Mouse (Mus musculus) CH12.LX (cell line): ENCODE data around the gene Acaa1b.

Source experiments
- E2F4 ChIP-seq: IDR thresholded peaks from 2 replicates; pipeline ENCODE4 v1.6.1; 2011; ENCODE audit warnings: low read depth, low read length, improper control_type of control experiment; ENCODE audit not compliant: insufficient replicate concordance
- RCOR1 ChIP-seq: conservative IDR thresholded peaks from 2 replicates; pipeline ENCODE4 v1.6.1; 2012; ENCODE audit warnings: low read depth, mild to moderate bottlenecking, inconsistent platforms, low read length, improper control_type of control experiment
- ZMIZ1 ChIP-seq: IDR thresholded peaks from 2 replicates; pipeline ENCODE4 v1.6.1; 2012; ENCODE audit warnings: low read depth, mild to moderate bottlenecking, inconsistent platforms, low read length, improper control_type of control experiment

- TF ChIP-seq E2F4 (no peak), RCOR1 (no peak), ZMIZ1 (no peak)
Measured at GRCm38 (mm10) chr9:119158861-119159260, 2.0 kb upstream of the Acaa1b start, which contains the start of gene Gm47289.
